Mouse (Mus musculus) liver, embryonic 15.5 days (tissue): ENCODE measurements around the gene Pds5b. TPM values are rescaled to one million over a fixed set of nuclear protein-coding genes. Genes with fewer than 3 reads are reported as not detected.
"Not testable (repeated sequence)": the region's sequence is repeated elsewhere in the genome, so short reads cannot be mapped to it uniquely, and the experiment has no call there.

ENCODE experiments used
- ATAC-seq: fragments of 200-750 bp; cut with Nextera tagmentation; 2 replicates; pipeline ENCODE4 v1.8.0; 2017; ENCODE audit warnings: moderate number of reproducible peaks, mild to moderate bottlenecking, moderate library complexity; ENCODE audit not compliant: insufficient read depth
- H3K27ac ChIP-seq: fragments of 300-500 bp; sonication (generic); replicated peaks from 2 replicates; pipeline ENCODE4 v1.5.1; 2015; ENCODE audit warnings: mild to moderate bottlenecking, inconsistent platforms
- H3K27me3 ChIP-seq: fragments of 300-500 bp; sonication (generic); 2 replicates; pipeline ENCODE4 v1.6.1; 2015; ENCODE audit warnings: mild to moderate bottlenecking, inconsistent platforms
- H3K36me3 ChIP-seq: fragments of 300-500 bp; sonication (generic); replicated peaks from 2 replicates; pipeline ENCODE4 v1.6.1; 2015; ENCODE audit warnings: moderate library complexity, mild to moderate bottlenecking, inconsistent platforms
- H3K4me1 ChIP-seq: fragments of 300-500 bp; sonication (generic); replicated peaks from 2 replicates; pipeline ENCODE4 v1.6.1; 2015; ENCODE audit warnings: inconsistent platforms
- H3K4me2 ChIP-seq: fragments of 300-500 bp; sonication (generic); 2 replicates; pipeline ENCODE4 v1.6.1; 2015; ENCODE audit warnings: moderate library complexity, mild to moderate bottlenecking, inconsistent platforms
- H3K4me3 ChIP-seq: fragments of 300-500 bp; sonication (generic); replicated peaks from 2 replicates; pipeline ENCODE4 v1.5.1; 2015; ENCODE audit warnings: mild to moderate bottlenecking, inconsistent platforms
- H3K9ac ChIP-seq: fragments of 300-500 bp; sonication (generic); 2 replicates; pipeline ENCODE4 v1.6.1; 2015; ENCODE audit warnings: moderate library complexity, mild to moderate bottlenecking, inconsistent platforms
- H3K9me3 ChIP-seq: fragments of 300-500 bp; sonication (generic); replicated peaks from 2 replicates; pipeline ENCODE4 v1.6.1; 2016; ENCODE audit warnings: inconsistent platforms
- WGBS: fragments of 180-500 bp; shearing (Covaris S2); methylation state at CpG from one replicate; pipeline ENCODE4 v1.1.7; 2015; ENCODE audit warnings: mixed read lengths; ENCODE audit not compliant: insufficient replicate concordance; 5-methylcytosine and 5-hydroxymethylcytosine counted together
- polyA plus RNA-seq: library from polyadenylated mRNA; unstranded; fragments of >200 nt; fragmentation: Nextera tagmentation; extraction: Ambion mirVana; gene quantifications from 2 replicates; pipeline ENCODE4 v1.2.1, GENCODE M21; 2015

Gene Pds5b
- polyA plus RNA-seq, 1 experiment from 2014 or later, result 9.2 TPM

DNA sequence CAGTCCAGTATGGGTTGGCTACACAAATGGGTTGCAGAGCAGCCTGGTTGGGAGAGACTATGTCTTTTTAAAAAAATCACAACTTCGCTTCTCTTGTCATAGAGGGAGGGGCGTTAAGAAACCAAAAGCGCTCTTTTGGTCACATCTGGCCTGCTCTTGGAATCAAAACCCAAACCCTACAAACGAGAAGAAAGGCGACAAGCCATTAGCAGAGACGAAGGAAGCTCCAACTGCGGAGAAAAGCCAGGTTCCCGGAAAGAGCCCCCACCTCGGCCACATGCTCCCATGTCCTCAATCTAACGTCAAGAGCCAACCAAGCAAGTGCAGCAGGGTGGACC is 8.8 kb upstream of the Pds5b start:
- WGBS, result under 1% methylated on average over 10 of the region's 10 CpGs
- peak overlapping the region; percentile 97 for H3K27ac ChIP-seq

DNA sequence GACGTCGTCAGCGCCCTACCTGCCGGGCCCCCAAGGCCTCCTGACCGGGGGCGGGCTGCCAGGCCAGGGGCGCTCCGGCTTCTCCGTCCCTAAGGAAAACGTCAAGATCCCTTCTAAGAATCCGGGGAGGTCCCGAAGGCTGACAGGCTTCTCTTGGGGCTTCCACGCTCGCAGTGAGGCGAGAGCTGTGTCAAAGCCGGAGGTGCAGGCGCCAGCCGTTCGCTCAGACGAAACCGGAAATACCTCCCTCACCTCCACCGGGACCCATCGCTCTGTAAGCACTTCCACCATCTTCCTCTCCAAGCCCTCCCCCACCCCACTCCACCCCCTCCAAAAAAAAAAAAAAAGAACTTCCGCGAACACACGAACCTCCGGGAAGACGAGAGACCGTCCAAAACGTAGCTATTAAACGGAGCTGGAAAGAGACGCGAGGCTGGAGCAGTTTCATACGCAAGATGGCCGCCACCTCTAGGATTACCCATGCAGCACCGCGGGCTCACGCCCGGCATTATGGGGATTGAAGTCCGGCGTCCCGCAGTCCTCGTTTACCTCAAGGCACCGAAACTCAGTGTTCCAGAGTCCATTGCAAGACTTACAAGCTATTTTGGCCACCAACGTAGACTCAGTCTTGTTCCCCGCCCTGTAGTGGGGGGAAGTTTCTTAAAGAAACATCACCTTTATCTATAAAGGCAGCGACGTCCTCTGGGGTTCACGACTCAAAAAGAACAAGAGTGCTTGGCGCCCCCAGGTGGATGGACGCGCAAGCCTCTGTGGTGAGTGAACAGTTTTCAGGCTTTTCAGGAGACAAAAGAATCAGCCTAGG is 8.2 kb upstream of the Pds5b start:
- H3K9me3 ChIP-seq, result no peaks in the 10 kb centered on the region
- ATAC-seq, result peak; percentile 97
- WGBS, result under 1% methylated on average over 52 of the region's 52 CpGs
- H3K27ac ChIP-seq, result peak overlapping the region; percentile 97
- peak overlapping the region; percentile 99 for H3K4me3 ChIP-seq
- peaks cover 24% of the 10 kb centered on the region for H3K4me1 ChIP-seq
- H3K27me3 ChIP-seq, result no peaks in the 10 kb centered on the region
- peak overlapping the region; percentile 77 for H3K4me2 ChIP-seq
- H3K9ac ChIP-seq, result peak overlapping the region; percentile 94
- H3K36me3 ChIP-seq, result peaks cover 23% of the 10 kb centered on the region

More for the DNA sequence above, 8.8 kb upstream of the Pds5b start:
- H3K9ac ChIP-seq, result peak overlapping the region; percentile 94
- peaks cover 26% of the 10 kb centered on the region for H3K36me3 ChIP-seq
- peaks cover 26% of the 10 kb centered on the region for H3K4me1 ChIP-seq
- H3K4me2 ChIP-seq, result peak overlapping the region; percentile 77
- no peak for ATAC-seq
- H3K9me3 ChIP-seq, result no peaks in the 10 kb centered on the region
- no peaks in the 10 kb centered on the region for H3K27me3 ChIP-seq
- H3K4me3 ChIP-seq, result peak overlapping the region; percentile 99

DNA sequence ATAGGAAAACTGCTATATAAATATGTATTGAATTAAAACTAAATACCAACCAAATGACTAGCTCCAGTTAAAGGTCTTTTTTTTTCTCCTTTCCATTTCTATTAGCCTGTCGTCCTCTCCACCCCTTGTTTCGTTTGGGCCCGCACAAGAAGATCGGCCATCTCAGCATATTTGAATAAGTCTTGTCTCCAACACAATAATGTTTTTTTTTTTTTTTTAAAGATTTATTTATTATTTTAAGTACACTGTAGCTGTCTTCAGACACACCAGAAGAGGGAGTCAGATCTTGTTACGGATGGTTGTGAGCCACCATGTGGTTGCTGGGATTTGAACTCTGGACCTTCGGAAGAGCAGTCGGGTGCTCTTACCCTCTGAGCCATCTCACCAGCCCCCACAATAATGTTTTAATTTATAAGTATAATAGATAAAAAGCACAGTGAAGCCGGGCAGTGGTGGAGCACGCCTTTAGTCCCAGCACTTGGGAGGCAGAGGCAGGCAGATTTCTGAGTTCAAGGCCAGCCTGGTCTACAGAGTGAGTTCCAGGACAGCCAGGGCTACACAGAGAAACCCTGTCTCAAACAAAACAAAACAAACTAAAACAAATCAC is 7.3 kb upstream of the Pds5b start, which contains the start of gene N4bp2l2:
Gene N4bp2l2 (minus strand): TSS at position 51 of the 607 bp plus-strand sequence.
- Histone ChIP-seq H3K4me3 (peak within 1 kb of the TSS; percentile 99), H3K4me1 (peaks cover 20% of the 10 kb centered on the region), H3K4me2 (peak within 1 kb of the TSS; percentile 77), H3K36me3 (peaks cover 15% of the 10 kb centered on the region), H3K27ac (peak within 1 kb of the TSS; percentile 97), H3K9ac (peak within 1 kb of the TSS; percentile 94)
- not testable (repeated sequence) for H3K27me3 ChIP-seq, ATAC-seq, H3K9me3 ChIP-seq
- 82% methylated on average over 9 of the region's 9 CpGs for WGBS

DNA sequence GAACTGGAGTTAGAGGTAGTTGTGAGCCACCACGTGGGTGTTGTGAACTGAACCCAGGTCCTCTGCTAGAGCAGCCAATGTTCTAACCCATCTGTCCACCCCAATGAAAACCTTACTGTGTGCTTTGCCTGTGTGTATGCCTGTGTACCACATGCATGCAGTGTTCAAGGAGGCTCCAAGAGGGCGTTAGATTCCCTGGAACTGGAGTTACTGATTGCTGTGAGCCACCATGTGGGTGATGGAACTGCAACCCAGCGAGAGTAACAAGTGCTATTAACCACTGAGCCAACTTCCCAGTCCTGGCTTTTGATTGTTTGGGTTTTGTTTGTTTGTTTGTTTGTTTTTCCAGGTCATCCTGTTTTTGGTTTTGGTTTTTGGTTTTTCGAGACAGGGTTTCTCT is 4.8 kb upstream of the Pds5b start:
- Histone ChIP-seq H3K27me3 (no peaks in the 10 kb centered on the region), H3K9ac (no peak overlapping the region), H3K4me2 (no peak overlapping the region), H3K4me3 (no peak overlapping the region), H3K27ac (no peak overlapping the region), H3K4me1 (peaks cover 14% of the 10 kb centered on the region), H3K36me3 (no peaks in the 10 kb centered on the region), H3K9me3 (no peaks in the 10 kb centered on the region)
- no peak for ATAC-seq
- 43% methylated on average over 4 of the region's 4 CpGs for WGBS

DNA sequence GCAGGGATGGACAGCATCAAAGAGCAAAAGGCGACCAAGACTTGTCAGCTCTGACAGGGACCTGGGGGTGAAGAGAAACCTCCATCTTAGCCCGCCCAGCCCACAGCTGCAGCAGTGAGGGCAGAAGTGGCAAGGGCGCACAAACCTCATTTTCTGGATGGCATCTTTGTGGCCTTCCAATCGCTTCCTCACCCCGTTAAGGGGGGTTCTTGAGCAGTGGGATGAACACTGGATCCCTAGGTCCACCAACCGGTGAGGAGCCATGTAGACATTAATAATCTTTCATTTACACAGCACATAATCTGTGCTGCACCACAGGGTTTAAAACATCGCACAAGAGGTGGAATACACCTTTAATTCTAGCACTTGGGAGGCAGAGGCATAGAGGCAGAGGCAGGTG is 1.2 kb upstream of the Pds5b start:
- H3K4me1 ChIP-seq, result peaks cover 31% of the 10 kb centered on the region

DNA sequence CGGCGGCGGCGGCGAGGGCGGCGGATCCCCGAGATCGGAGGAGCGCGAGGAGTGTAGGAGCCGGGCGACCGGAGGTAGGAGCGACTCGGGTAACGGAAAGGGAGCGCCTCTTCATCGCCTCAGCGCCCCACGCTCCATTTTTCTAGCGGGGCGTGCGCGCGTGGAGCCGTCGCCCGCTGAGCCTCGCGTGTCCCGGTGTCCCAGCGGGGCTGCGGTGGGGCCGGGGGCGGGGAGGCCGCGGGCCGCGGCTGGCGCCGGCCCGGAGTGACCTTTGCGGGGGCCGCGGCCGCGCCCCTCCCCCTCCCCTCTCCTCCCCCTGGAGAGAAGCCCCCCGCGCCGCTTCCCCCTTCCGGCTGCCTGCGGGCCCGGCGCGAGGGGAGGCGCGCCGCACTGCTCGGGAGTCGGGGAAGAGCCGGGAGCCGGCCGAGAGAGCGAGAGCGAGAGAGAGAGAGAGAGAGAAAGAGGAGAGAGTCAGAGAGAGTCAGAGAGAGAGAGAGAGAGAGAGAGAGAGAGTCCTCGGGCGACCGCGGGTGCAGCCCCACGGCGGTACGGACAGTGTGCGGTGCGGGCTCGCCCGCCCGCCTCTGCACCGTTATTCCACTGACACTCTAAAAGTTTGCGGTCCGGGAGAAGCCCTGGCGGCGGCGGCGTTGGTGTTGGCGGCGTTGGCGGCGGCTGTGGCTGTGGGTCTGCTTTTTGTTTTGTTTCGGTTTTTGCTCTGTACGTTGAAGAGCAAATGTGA is 512 bp downstream of the Pds5b start:
- no peaks in the 10 kb centered on the region for H3K27me3 ChIP-seq
- peak overlapping the region; percentile 83 for H3K4me2 ChIP-seq
- no peaks in the 10 kb centered on the region for H3K9me3 ChIP-seq
- no peaks in the 10 kb centered on the region for H3K36me3 ChIP-seq
- peak overlapping the region; percentile 97 for H3K4me3 ChIP-seq
- H3K27ac ChIP-seq, result peak overlapping the region; percentile 90
- H3K9ac ChIP-seq, result peak overlapping the region; percentile 99
- ATAC-seq, result peak; percentile 19
- peaks cover 31% of the 10 kb centered on the region for H3K4me1 ChIP-seq
- WGBS, result under 1% methylated on average over 80 of the region's 91 CpGs

More for the DNA sequence above, 1.2 kb upstream of the Pds5b start:
- H3K4me3 ChIP-seq, result no peak overlapping the region
- H3K27me3 ChIP-seq, result no peaks in the 10 kb centered on the region
- H3K36me3 ChIP-seq, result no peaks in the 10 kb centered on the region
- whole genome bisulfite sequencing, result 83% methylated on average over 7 of the region's 7 CpGs
- H3K4me2 ChIP-seq, result no peak overlapping the region
- no peak overlapping the region for H3K27ac ChIP-seq
- no peak for ATAC-seq
- H3K9me3 ChIP-seq, result no peaks in the 10 kb centered on the region
- no peak overlapping the region for H3K9ac ChIP-seq

DNA sequence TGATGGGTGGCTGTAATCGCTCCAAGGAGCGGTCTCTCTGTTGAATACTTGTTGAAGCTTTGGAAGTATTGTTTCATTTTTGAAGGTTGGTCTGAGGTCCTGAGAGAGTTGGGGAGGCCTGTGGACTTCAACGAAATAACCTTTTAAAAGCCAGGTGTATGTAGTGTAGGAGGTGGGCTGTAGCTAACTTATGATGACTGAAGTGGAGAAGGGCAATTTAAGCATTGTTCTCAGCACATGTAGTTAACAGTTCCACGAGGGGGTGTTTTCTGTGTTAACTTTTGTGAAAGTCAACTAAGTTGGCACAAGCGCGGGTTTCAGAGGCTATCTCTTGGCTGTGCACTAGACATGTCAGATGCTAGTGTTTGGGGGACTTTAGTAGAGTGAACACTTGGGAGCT is 1.3 kb downstream of the Pds5b start:
- Histone ChIP-seq H3K4me2 (peak overlapping the region; percentile 83), H3K4me3 (peak overlapping the region; percentile 97), H3K27me3 (no peaks in the 10 kb centered on the region), H3K4me1 (peaks cover 31% of the 10 kb centered on the region), H3K9ac (peak overlapping the region; percentile 99), H3K9me3 (no peaks in the 10 kb centered on the region), H3K36me3 (no peaks in the 10 kb centered on the region), H3K27ac (no peak overlapping the region)
- WGBS, result 32% methylated on average over 6 of the region's 6 CpGs
- no peak for ATAC-seq

DNA sequence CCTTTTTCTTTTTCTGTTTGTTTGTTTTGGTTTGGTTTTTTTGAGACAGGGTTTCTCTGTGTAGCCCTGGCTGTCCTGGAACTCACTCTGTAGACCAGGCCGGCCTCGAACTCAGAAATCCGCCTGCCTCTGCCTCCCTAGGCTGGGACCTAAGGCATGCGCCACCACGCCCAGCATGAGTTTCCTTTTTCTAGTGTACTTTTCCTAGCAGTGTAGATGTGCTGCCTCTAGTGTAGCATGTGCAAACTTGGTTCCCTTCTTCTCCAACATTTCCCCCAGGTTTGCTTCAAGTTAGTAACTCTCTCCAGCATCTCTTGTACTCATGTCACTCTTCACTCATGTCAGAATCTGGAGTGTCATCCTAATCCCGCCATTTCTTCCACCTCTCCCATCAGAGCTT is 9.3 kb downstream of the Pds5b start:
- H3K4me3 ChIP-seq, H3K36me3 ChIP-seq, ATAC-seq, H3K9me3 ChIP-seq, H3K4me1 ChIP-seq, H3K4me2 ChIP-seq, H3K9ac ChIP-seq, H3K27ac ChIP-seq, H3K27me3 ChIP-seq: not testable (repeated sequence)
- 81% methylated on average over 6 of the region's 6 CpGs for WGBS

DNA sequence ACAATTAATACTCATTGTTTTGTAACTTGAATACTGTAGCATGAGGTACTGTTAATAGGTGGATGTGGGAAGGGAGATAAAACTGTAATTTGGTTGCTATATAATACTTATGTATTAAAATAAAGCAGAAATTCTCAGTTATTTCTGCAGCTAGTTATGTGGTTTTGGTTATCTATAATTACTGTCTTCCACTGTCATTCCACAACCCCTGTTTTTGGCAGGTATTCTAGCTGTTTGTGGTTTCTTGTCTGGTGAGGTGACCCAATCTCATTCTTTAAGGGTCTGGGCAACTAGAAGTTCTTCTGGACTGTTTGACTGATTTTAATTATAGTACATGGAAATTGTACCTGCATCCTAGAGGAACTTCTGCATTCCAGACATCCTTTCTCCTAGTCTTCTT is 17.1 kb downstream of the Pds5b start:
- no peaks in the 10 kb centered on the region for H3K27me3 ChIP-seq
- peaks cover 3% of the 10 kb centered on the region; the same call in 1 of the 2 replicates for H3K4me1 ChIP-seq
- no peaks in the 10 kb centered on the region for H3K9me3 ChIP-seq
- ATAC-seq, result no peak
- no peak overlapping the region for H3K9ac ChIP-seq
- H3K36me3 ChIP-seq, result peaks cover 3% of the 10 kb centered on the region; the same call in 1 of the 2 replicates
- no peak overlapping the region for H3K27ac ChIP-seq
- H3K4me3 ChIP-seq, result no peak overlapping the region
- no peak overlapping the region for H3K4me2 ChIP-seq

DNA sequence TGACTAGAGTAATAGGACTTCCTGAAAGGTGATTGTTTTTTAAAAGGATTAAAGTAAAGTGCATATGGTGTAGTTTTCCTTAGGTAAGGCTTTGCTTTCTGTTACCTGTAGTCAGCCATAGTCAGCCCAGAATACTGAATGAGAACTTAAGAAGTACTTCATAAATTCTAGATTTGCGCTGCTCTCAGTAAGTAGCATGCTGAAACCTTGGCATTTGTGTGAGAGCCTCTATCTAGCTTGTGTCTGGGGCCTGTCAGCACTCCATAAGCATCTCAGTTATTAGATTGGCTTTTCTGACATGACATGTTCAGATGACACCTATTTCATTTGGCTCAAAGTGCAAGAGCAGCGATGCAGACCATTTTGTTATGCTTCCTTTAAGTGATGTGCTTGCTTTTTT is 19.7 kb downstream of the Pds5b start:
- Histone ChIP-seq H3K27me3 (no peaks in the 10 kb centered on the region), H3K4me1 (peaks cover 3% of the 10 kb centered on the region; the same call in 1 of the 2 replicates), H3K36me3 (peaks cover 3% of the 10 kb centered on the region; the same call in 1 of the 2 replicates), H3K27ac (no peak overlapping the region), H3K4me3 (no peak overlapping the region), H3K9me3 (no peaks in the 10 kb centered on the region), H3K9ac (no peak overlapping the region), H3K4me2 (no peak overlapping the region)
- no peak for ATAC-seq
- 90% methylated on average over 2 of the region's 2 CpGs for WGBS

DNA sequence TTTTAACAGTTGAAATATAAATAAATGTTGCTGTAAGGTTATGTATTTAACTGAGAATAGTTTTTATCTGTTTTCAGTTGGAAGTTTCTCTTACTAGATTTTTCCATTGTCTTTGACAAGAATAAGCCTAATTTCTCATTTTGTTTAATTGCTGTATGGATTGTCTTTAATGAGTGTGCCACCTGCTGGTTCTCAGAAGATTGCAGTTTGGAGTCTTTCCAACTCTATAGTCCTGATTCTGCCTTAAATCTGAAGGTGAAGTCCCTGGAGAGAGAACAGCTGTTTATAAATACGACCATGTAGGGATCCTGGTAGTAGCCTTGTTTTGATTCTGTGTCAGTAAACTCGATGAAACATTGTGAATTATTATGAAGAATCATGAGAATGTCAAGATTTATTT is 29.2 kb downstream of the Pds5b start:
- H3K4me3 ChIP-seq, result no peak overlapping the region
- 39% methylated on average over 2 of the region's 2 CpGs for WGBS
- no peak overlapping the region for H3K9ac ChIP-seq
- H3K27ac ChIP-seq, result no peak overlapping the region
- no peaks in the 10 kb centered on the region for H3K9me3 ChIP-seq
- no peaks in the 10 kb centered on the region for H3K36me3 ChIP-seq
- H3K27me3 ChIP-seq, result no peaks in the 10 kb centered on the region
- ATAC-seq, result no peak
- peaks cover 29% of the 10 kb centered on the region for H3K4me1 ChIP-seq
- no peak overlapping the region for H3K4me2 ChIP-seq
